Mouse (Mus musculus) CH12.LX (cell line): ENCODE measurements at regions not wholly inside any gene's neighbourhood (a gene's known extent, or its start where the extent isn't known, plus 50 kb on each side); places are given as distances from the start of the nearest gene placed in this dataset.

ENCODE experiments used
- DNase-seq: peaks from one replicate; pipeline ENCODE4 v3.0.0-alpha.2; 2013; ENCODE audit errors: extremely low read depth
- H3K27ac ChIP-seq: 2 replicates; pipeline ENCODE4 v1.5.1; 2012; ENCODE audit warnings: low read depth, mild to moderate bottlenecking, control low read depth, moderate library complexity; ENCODE audit not compliant: insufficient read depth
- H3K27me3 ChIP-seq: replicated peaks from 2 replicates; pipeline ENCODE3; 2012; ENCODE audit warnings: inconsistent platforms
- H3K36me3 ChIP-seq, 2 experiments: replicated peaks in 1 of 2; 2 replicates each; pipeline versions ENCODE3 to v1.6.1; 2012; ENCODE audit warnings: inconsistent platforms in 1 of 2, low read length in 1 of 2, mild to moderate bottlenecking in 1 of 2, mixed read lengths in 1 of 2, moderate library complexity in 1 of 2; ENCODE audit not compliant: control insufficient read depth in 1 of 2, insufficient read depth in 1 of 2
- H3K4me1 ChIP-seq, 2 experiments: 2 replicates each; pipeline ENCODE4 v1.6.1; 2012; ENCODE audit warnings: inconsistent platforms in 1 of 2, moderate library complexity in 1 of 2; ENCODE audit not compliant: insufficient read depth in 2 of 2, control insufficient read depth in 1 of 2
- H3K4me2 ChIP-seq: 2 replicates; pipeline ENCODE4 v1.6.1; 2012; ENCODE audit warnings: low read depth, mild to moderate bottlenecking, control low read depth; ENCODE audit not compliant: poor library complexity, insufficient read depth, severe bottlenecking
- H3K4me3 ChIP-seq, 3 experiments: fragments of 150-350 bp in 1 of 3; sonication (generic) in 1 of 3; replicated peaks in 1 of 3; 2 replicates each; pipeline versions ENCODE3 to v1.5.1; 2011 to 2012; ENCODE audit warnings: low read depth in 2 of 3, low read length in 2 of 3, mild to moderate bottlenecking in 2 of 3, moderate library complexity in 2 of 3, control low read depth in 1 of 3, improper control_type of control experiment in 1 of 3, inconsistent platforms in 1 of 3, mixed read lengths in 1 of 3; ENCODE audit not compliant: poor library complexity in 1 of 3
- H3K79me2 ChIP-seq: replicated peaks from 2 replicates; pipeline ENCODE4 v1.6.1; 2012; ENCODE audit warnings: mild to moderate bottlenecking, moderate library complexity; ENCODE audit not compliant: control insufficient read depth, poor library complexity, insufficient read depth, severe bottlenecking; ENCODE audit errors: extremely low read depth
- H3K9ac ChIP-seq: 2 replicates; pipeline ENCODE4 v1.6.1; 2012; ENCODE audit warnings: low read depth, mild to moderate bottlenecking, control low read depth, moderate library complexity; ENCODE audit not compliant: insufficient read depth
- H3K9me3 ChIP-seq: replicated peaks from 2 replicates; pipeline ENCODE3; 2012; ENCODE audit warnings: low read length, inconsistent platforms, mixed read lengths
- BHLHE40 ChIP-seq: IDR thresholded peaks from 2 replicates; pipeline ENCODE4 v1.6.1; 2011; ENCODE audit warnings: mild to moderate bottlenecking, low read depth, low read length, improper control_type of control experiment
- CHD1 ChIP-seq: IDR thresholded peaks from 2 replicates; pipeline ENCODE4 v1.6.1; 2012; ENCODE audit warnings: low read depth, low read length, improper control_type of control experiment, inconsistent platforms
- CHD2 ChIP-seq: IDR thresholded peaks from 2 replicates; pipeline ENCODE4 v1.6.1; 2011; ENCODE audit warnings: low read length, improper control_type of control experiment
- ELF1 ChIP-seq: IDR thresholded peaks from 2 replicates; pipeline ENCODE4 v1.6.1; 2014; ENCODE audit warnings: low read depth, mild to moderate bottlenecking, inconsistent platforms, low read length, improper control_type of control experiment
- ETS1 ChIP-seq: conservative IDR thresholded peaks from 2 replicates; pipeline ENCODE4 v1.6.1; 2012; ENCODE audit warnings: low read depth, mild to moderate bottlenecking, inconsistent platforms, low read length, improper control_type of control experiment, moderate library complexity
- IRF4 ChIP-seq: IDR thresholded peaks from 2 replicates; pipeline ENCODE4 v1.6.1; 2014; ENCODE audit warnings: low read depth, mild to moderate bottlenecking, inconsistent platforms, low read length, improper control_type of control experiment
- KAT2A ChIP-seq: IDR thresholded peaks from 2 replicates; pipeline ENCODE4 v1.6.1; 2012; ENCODE audit warnings: low read length, improper control_type of control experiment, inconsistent platforms; ENCODE audit not compliant: insufficient replicate concordance
- MAFK ChIP-seq: IDR thresholded peaks from 2 replicates; pipeline ENCODE4 v1.6.1; 2011; ENCODE audit warnings: low read length, improper control_type of control experiment; ENCODE audit not compliant: insufficient replicate concordance
- MAX ChIP-seq: IDR thresholded peaks from 2 replicates; pipeline ENCODE4 v1.6.1; 2011; ENCODE audit warnings: low read length, improper control_type of control experiment
- MAZ ChIP-seq: IDR thresholded peaks from 2 replicates; pipeline ENCODE4 v1.6.1; 2012; ENCODE audit warnings: low read depth, mild to moderate bottlenecking, inconsistent platforms, low read length, improper control_type of control experiment, moderate library complexity
- MYC ChIP-seq: IDR thresholded peaks from 2 replicates; pipeline ENCODE4 v1.6.1; 2011; ENCODE audit warnings: low read depth, mild to moderate bottlenecking, improper control_type of control experiment, low read length
- NELFE ChIP-seq: IDR thresholded peaks from 2 replicates; pipeline ENCODE4 v1.6.1; 2011; ENCODE audit warnings: low read depth, low read length, improper control_type of control experiment
- NRF1 ChIP-seq: IDR thresholded peaks from 2 replicates; pipeline ENCODE4 v1.6.1; 2014; ENCODE audit warnings: low read depth, mild to moderate bottlenecking, inconsistent platforms, low read length, improper control_type of control experiment, moderate library complexity
- POLR2A ChIP-seq: IDR thresholded peaks from 2 replicates; pipeline ENCODE4 v1.6.1; 2011; ENCODE audit warnings: low read depth, mild to moderate bottlenecking, improper control_type of control experiment, low read length
- RAD21 ChIP-seq: IDR thresholded peaks from 2 replicates; pipeline ENCODE4 v1.6.1; 2011; ENCODE audit warnings: low read depth, mild to moderate bottlenecking, low read length, improper control_type of control experiment, moderate library complexity
- RCOR1 ChIP-seq: conservative IDR thresholded peaks from 2 replicates; pipeline ENCODE4 v1.6.1; 2012; ENCODE audit warnings: low read depth, mild to moderate bottlenecking, inconsistent platforms, low read length, improper control_type of control experiment
- USF1 ChIP-seq: IDR thresholded peaks from 2 replicates; pipeline ENCODE4 v1.6.1; 2014; ENCODE audit warnings: low read depth, mild to moderate bottlenecking, inconsistent platforms, low read length, improper control_type of control experiment
- USF2 ChIP-seq: conservative IDR thresholded peaks from 2 replicates; pipeline ENCODE4 v1.6.1; 2011; ENCODE audit warnings: low read depth, low read length, improper control_type of control experiment
- ZC3H11A ChIP-seq: IDR thresholded peaks from 2 replicates; pipeline ENCODE4 v1.6.1; 2012; ENCODE audit warnings: low read depth, mild to moderate bottlenecking, inconsistent platforms, low read length, improper control_type of control experiment
- ZMIZ1 ChIP-seq: IDR thresholded peaks from 2 replicates; pipeline ENCODE4 v1.6.1; 2012; ENCODE audit warnings: low read depth, mild to moderate bottlenecking, inconsistent platforms, low read length, improper control_type of control experiment
- dilution Hi-C: fragments of 300-500 bp; cut with MboI; formaldehyde crosslinking; loops from 2 replicates; pipeline ENCODE4 v1.14.3; 2020; ENCODE audit warnings: low sequenced_read_pairs; ENCODE audit not compliant: extremely low pct_unique_long_range_greater_than_20kb, extremely low pct_ligation_motif_present
- in situ Hi-C: fragments of 300-500 bp; cut with MboI; formaldehyde crosslinking; loops from 3 replicates; pipeline ENCODE4 v1.14.3; 2019; ENCODE audit warnings: low sequenced_read_pairs, low pct_ligation_motif_present, low pct_unique_long_range_greater_than_20kb, mixed read lengths

GRCm38 (mm10) chr13:107458730-107459129 lies 436.8 kb upstream of the Kif2a start:
- in situ Hi-C loops (loop anchor here (25.0 kb wide), 3 partner anchors 229 to 679 kb away; no protein-coding TSS in a partner anchor), dilution Hi-C loops (no loop called here)
- DNase-seq, result no peak
- Histone ChIP-seq H3K4me3 (no peak overlapping the region), H3K36me3 (no peaks in the 10 kb centered on the region), H3K27ac (no peak overlapping the region), H3K9me3 (peaks cover 3% of the 10 kb centered on the region), H3K27me3 (no peaks in the 10 kb centered on the region), H3K79me2 (no peaks in the 10 kb centered on the region), H3K4me1 (peaks cover 0 to 5% of the 10 kb centered on the region in 2 experiments; a peak in 1 of 4 replicates), H3K4me2 (no peak overlapping the region), H3K9ac (no peak overlapping the region)
- TF ChIP-seq CHD1 (no peak), USF1 (no peak), KAT2A (no peak), MAZ (no peak), RCOR1 (no peak), RAD21 (no peak), USF2 (no peak), MAFK (no peak), MAX (no peak), NELFE (no peak), BHLHE40 (no peak), POLR2A (no peak), NRF1 (no peak)

- TF ChIP-seq ZMIZ1 (no peak), BHLHE40 (no peak), NRF1 (no peak), IRF4 (no peak), ZC3H11A (no peak), MAX (no peak), RCOR1 (no peak), MAFK (no peak), MYC (no peak), USF2 (no peak), ELF1 (no peak), USF1 (no peak), CHD1 (no peak), MAZ (no peak), KAT2A (no peak), ETS1 (no peak), CHD2 (no peak)
- TF ChIP-seq, all 38 proteins: peak for 0
- H3K4me2 ChIP-seq, result no peak overlapping the region
- dilution Hi-C loops, result no loop called here
- peaks cover 3% of the 10 kb centered on the region for H3K9me3 ChIP-seq
- H3K9ac ChIP-seq, result no peak overlapping the region
- no peaks in the 10 kb centered on the region for H3K27me3 ChIP-seq
- DNase-seq, result no peak
- H3K36me3 ChIP-seq, result no peaks in the 10 kb centered on the region
- H3K27ac ChIP-seq, result no peak overlapping the region
- H3K79me2 ChIP-seq, result no peaks in the 10 kb centered on the region
- no peak overlapping the region for H3K4me3 ChIP-seq
- in situ Hi-C loops, result loop anchor here (25.0 kb wide), 3 partner anchors 230 to 680 kb away; no protein-coding TSS in a partner anchor
- peaks cover 0 to 5% of the 10 kb centered on the region in 2 experiments; a peak in 1 of 4 replicates for H3K4me1 ChIP-seq
Measured at GRCm38 (mm10) chr13:107457270-107457669, 435.3 kb upstream of the Kif2a start.
